Mouse (Mus musculus): ENCODE data around the gene Thbs1.

Thbs1 gene

DNA sequence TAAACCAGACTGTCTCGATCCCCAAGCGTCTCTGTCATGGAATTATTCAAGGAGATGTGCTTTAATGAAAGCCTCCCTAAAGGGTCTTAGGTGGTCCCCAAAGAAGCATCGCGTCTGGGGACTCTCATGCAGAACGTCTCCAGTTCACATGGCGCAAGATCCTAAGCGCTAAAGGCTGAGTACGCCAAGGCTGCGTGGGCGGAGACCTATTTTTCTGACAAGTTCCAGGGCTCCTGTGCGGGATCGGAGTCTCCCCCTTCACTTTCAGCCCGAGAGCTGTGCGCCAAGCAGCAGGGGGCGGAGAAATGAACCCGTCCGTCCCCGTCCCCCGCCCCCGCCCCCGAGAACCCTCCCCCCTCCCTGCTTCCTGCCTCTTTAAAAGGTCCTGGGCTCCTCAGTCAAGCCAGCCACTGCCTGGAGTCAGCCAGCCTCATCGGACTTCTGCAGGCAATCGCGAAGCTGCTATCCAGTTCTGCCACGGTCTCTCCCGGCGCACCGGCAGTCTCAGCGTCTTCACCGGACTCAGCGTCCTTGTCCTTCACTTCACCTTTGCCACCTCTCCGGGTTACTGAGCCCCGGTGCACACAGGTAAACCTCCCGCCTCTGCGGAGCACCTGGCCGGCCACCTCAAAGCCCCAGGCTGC, at the start of gene Thbs1:
Thbs1 (plus strand) TSS at position 389 of the 644 bp plus-strand sequence.
- peak; percentile 11 for DNase-seq (ENCODE audit: low spot score)

DNA sequence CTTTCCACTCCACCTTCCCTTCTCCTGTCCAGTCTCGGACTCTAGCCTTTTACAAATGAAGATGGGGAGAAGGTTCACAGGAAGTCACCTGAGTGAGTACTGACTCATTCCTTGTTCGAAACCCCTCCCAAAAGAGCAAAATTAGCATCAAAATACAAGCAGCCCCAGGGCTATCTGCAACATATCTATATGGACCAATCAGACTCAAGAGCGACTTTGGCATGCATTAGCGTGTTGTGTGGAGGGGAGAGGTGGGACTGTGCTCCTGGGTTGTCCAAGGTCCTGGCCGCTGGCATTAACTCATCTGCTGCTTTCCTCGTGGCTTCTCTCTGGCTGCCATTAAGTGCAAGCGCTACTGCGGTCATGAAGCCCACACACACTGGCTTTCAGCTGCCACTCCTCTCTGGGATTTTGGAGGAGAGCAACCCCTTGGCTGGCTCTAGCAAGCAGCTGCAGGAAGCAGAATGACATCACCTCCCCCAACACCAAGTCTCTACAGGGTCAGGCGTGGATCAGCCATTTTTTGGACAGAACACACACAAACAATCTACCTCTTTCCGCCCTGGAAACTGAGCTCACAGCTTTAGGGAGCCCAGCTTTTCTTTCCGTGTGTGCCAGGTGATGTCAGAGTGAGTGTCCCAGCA, 47.4 kb upstream of the Thbs1 start:
- DNase-seq (ENCODE audit: low spot score) = no peak

DNA sequence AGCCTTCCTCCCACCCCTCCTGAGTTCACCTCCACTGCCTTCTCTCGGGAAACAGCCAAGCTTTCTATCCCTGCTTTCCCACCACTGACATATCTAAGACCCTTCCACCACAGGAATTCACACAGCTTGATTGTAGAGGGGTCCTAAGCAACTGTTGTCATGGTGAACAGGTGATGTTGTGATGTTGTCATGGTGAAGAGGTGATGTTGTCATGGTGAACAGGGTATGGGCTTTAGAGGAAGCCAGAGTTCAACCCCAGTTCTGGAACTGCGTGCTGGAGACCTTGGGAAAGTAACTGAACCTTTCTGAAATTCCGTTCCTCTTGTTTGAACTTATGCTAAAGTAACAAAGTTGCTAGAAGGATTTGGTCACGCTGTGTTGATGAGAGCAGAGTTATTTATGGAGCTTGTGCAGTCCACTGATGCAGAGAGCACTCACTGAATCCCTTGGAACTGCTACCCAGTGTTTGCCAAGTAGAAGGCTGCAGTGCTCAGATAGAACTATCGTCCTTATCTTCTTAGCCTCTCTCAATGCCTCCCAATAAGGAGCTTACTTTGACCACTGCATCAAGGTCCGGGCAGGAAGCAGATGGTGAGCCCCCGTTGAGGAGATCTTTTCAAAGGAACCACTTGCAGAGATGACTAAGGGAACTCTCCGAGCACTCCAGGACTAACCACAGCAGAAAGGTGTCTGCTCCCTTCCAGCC, 45.5 kb upstream of the Thbs1 start:
- DNase-seq (ENCODE audit: low spot score) = no peak

DNA sequence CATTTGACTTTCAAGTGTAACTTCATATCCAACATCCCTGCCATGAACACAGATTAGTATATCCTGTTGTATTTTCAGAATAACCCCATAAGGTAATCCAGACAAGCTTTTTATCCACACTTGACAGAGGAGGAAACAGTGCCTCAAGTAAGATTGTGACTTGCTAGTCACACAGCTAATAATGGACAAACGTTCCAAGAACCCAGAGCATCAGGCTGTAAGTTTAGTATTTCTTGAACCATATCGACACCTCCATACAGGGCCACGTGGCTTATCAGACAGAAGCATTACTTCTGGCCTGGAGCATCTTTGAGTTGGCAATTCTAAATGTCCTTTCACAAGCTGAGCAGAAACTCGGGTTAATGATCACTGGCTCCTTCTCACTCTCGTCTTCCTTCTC, 41.7 kb upstream of the Thbs1 start:
- no peak for DNase-seq (ENCODE audit: low spot score)

DNA sequence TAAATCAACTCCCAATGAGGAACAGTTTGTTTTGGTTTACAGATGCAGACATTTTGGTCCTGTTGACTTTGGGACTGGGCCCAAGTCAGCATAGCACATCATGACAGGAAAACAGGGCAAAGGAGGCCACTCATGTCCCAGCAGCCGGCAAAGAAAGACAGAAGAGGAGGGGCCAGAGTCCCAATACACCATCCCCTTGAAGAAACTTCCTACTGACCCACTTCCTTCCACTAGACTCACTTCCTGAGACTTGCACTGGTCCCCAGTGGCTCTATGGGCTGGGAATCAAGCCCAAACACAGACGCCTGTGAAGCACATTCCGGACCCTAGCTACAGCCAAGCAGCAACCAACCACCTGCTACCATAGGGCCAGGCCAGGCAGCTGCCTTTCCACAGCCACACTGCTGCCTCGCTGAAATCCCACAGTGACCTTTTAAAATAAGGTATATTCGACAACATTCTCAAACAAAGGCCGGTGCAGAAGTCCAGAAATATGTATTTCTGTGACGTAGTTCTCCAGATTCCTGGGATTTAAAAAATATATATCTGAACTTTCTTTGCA, 38.8 kb upstream of the Thbs1 start:
- DNase-seq (ENCODE audit: low spot score) = no peak

DNA sequence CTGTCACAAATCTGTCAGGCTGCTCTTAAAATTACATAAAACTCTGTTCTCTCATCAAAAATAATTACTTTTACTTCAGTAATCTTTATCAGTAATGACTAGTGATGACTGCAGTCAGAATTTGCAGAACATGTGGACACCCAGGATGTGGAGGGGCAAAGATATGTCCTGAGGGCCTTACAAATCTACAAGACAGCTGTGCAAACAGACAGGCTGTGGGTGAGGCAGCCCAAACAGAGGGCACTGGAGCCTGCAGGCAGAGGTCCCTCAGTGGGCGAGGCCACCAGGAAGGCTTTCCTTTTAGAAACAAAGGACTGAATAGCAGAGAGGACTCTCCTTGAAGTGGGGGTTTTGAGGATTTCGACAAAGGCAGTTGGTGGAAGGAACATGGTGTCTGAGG, 37.6 kb upstream of the Thbs1 start:
- no peak for DNase-seq (ENCODE audit: low spot score)

DNA sequence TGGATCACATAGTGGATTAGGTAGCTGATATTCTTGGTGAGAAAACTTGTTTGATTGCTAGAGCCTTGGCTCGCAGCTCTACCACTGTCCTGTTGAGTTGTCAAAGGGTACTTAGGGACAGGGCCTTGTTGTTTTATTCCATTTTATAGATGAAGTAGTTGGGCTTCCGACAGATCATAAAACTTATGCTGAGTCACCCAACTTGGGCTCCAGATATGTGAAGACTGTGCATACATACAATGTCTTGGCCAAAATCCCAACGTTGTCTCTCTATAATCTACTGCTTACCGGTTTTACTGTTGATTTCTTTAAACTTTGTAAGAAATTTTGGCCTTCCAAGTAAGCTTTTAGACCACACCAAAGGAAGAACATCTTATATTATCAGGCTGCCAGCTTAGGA, 36.5 kb upstream of the Thbs1 start:
- DNase-seq (ENCODE audit: low spot score) = no peak

DNA sequence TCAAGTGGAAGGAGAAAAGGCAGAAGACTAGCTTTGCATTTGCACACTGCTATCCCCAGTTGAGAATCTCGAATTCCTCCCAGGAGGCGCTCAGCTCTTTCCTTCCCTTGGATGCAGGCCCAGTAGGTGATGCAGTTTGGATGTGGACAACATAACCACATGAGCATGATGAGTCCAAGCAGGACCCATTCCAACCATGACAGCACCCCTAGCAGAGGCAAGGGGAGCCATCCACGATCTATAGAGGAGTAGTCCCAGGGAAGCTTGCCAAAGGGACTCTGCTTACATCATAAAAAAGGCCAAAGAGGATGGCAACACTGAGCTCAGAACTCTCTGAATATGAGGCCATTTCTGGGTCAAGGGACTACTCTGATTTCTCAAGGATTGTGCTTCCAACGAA, 32.5 kb upstream of the Thbs1 start:
- DNase-seq (ENCODE audit: low spot score) = no peak

DNA sequence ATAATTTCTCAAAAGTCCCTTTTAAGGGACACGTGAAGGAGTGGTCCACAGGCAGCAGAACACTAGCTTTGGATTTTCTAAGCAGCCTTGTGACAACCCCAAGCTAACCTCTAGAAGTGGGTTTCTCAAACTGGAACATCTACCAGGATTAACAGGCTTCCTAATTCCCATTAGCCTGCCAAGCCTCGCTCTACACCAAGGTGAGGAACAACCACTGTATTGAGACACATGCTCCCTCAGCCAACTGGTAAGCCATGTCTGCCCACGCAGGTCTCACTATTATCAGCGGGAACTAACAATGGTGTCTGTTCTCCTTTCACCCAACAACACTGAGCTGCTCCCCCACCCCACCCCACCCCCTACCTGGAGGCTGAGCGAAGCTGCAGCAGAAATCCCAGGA, 30.1 kb upstream of the Thbs1 start:
- no peak for DNase-seq (ENCODE audit: low spot score)

DNA sequence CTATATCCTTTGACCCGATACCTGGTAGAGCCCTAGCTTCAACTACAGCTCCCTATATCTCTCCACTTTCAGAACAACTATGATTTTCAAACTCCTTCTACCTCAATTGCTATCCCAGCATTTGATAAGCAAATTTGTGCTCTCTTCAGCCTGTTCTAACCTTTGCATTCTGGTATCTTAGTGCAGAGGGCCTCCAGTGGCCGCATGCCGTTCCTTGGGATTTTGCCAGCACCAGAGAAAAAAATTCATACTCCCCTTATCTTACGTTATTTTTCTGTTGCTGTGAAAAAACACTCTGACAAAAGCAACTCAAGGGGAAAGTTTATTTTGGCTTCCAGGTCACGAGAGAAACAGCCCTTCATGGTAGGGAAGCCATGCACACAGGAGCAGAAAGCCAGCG, 28.0 kb upstream of the Thbs1 start:
- no peak for DNase-seq (ENCODE audit: low spot score)

DNA sequence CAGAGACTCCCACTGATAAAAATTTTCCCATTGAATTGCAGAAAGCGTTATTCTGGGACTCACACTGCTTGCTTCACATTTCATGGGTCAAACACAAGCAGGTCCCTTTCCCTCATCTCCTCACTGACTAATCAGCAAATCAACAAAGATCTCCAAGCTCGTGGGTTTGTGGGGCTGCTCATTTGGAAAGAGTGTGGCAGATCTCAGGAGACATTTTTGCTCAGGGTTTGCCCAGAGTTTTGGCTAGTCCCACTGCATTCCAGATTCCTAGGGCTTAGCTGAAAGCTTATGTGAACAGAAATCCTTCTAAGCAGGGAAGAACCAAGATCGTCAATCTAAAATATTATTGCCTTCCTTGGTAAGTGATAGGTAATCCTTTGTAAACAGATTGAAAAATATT, 27.0 kb upstream of the Thbs1 start:
- DNase-seq (ENCODE audit: low spot score) = no peak

DNA sequence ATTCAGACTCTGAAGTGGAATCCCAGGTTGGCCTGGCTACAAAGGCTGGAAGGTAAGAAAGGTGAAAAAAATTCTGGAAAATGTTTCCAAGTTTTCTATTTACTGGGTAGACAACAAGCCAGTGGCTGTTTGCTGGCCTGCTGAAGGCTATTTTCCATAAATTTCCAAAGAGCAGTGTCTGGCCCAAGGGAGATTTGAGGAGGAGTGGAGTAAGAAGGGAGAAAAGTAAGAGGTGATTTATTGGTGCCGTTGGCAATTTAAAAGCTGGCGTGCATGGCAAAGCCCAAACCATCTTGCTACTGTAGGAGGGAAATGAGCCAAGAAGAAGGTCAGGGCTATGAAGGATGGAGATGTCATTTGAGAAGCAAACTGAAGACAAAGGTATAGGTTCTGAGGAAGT, 26.0 kb upstream of the Thbs1 start:
- DNase-seq (ENCODE audit: low spot score) = no peak

DNA sequence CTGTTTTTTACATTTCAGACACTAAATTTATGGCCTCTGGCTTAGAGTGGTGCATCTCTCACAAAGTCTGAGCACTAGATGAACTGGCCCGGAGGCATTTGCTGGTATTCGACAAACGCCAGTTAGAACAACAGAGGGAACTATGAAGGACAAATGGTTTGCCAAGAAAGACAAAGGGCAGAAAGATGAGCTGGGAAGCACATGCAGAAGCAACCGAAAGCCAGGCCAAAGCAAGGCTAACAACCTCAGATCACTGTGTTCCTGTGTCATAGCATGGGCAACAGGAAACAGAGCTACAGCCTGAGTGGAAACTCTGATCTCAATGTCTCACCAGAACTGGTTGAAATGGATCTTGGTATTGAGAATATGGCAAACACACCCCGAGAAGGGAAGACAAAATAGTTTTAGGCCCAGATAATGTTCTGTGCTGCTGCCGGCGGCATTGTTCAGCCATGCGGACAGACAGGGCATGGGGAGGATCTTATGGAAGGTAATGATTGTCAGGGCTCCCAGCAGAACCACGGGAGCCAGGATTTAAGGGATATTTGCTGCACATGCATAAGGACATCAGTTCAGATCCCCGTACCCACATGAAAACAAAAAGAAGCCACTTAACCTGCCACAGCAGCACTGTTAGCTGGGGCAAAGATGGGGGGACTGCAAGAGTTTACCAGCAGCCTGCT, 24.5 kb upstream of the Thbs1 start:
- no peak for DNase-seq (ENCODE audit: low spot score)

DNA sequence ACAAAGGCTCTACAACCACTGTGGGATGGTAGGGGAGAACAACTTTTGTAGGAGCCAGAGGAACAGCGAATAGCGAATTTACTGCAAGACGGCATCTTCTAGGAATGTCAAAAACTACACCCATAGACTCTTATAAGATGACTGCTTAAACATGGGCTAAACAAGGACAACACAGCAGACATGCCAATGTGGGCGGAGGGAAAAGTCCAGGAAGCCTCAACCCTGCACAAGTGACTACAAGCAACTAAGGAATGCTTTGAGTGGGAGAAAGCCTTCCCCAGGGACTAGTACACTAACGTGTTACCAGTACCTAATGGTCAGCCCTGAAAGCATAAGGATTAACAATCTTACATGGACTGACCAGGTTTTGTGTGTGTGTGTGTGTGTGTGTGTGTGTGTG, 20.4 kb upstream of the Thbs1 start:
- DNase-seq (ENCODE audit: low spot score) = no peak

DNA sequence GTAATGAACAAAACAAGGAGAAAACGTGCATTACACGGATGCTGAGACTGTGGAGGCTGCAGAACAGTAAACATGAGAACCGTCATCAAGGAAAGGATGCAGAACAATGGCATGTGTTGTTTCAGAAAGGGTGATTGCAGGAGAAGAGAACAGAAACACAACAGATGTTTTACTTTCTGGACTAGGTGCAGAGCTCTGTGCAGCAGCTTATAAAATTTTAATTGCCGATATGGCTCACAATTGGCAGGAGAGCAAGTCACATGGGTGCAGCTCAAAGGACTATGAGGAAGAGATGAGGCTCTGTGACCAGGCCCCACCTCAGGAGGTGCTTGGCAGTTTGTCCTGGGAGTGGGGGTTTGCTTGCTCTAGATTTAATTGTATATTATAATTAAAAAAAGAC, 12.6 kb upstream of the Thbs1 start:
- no peak for DNase-seq (ENCODE audit: low spot score)

DNA sequence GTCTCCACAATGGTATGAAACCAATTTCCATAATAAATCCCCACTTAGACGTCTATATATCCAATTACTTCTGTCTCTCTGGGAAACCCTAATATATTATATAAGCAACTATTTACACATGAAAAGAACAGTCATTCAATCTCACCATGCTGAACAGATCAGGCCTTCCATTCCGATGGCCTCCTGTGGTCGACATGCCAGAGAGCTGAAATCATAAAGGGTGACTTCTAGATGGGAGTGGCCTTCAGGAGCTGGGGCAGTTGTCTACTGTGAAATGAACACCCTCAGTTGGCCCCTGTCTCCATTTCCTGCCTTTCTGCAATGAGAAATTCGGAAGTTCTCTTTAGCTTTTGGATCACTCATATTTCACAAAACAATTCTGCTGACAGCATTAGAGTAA, 9.5 kb upstream of the Thbs1 start:
- no peak for DNase-seq (ENCODE audit: low spot score)

DNA sequence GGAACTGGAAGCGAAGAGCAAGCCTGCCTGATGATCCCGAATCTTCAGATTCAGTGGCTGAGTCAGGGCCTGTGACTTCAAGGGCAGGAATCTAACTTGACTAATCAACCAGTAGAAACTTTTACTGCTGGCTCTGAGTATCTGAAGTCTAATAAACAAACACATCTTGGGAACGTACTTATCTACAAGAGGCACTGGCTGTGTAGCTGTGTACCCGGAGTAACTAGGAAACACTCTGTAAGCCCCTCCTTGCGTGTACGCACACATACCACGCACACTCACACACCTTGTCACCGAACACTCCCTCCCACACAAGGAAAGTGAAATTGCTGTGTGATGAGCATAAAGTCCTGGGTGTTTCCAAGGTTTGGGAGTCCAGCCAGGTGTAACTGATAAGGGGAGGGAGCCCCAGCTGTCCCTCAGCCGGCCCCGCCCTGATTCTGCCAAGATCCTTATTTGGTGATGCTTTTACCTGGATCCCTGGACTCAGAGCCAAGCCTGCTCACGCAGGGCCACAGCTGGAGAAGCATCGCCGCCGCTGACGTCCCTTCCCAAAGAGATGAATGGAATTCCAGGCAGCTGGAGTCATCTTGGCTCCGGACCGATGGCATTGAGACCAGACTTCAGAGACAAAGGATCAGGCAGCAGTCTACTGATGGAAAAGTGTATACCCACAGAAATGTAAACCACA, 1.3 kb upstream of the Thbs1 start:
- DNase-seq (ENCODE audit: low spot score) = no peak

DNA sequence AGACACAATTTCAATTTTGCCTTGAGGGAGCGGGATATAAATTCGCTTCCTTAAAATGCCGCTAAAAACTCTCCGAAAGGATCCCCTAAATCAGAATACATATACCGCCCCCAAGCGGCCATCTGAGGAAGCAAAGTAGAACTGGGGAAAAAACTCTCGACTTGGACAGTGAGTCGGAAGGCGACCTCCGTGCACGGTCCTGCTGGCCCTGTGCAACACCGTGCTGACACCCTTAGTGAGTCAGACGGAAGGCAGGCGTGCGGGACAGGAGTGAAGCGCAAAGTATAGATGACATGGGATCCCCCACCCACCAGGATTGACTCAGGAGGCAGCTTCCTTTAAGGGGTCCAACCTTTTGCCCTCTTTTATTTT, 574 bp upstream of the Thbs1 start:
- DNase-seq (ENCODE audit: low spot score) = peak; percentile 53

DNA sequence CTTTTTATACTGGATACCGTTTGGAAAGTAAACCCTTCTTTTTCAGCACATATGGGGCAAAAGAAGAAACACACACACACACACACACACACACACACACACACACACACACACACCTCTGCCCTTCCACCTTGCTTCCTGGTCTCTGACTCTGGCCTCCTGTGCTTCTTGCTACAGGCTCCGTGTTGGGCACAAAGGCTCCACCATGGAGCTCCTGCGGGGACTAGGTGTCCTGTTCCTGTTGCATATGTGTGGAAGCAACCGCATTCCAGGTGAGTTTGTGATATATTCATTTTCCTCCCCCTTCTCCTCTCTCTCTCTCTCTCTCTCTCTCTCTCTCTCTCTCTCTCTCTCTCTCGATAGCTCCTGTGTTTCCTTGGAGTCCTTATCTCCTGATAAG, 762 bp downstream of the Thbs1 start:
- DNase-seq (ENCODE audit: low spot score) = no peak

DNA sequence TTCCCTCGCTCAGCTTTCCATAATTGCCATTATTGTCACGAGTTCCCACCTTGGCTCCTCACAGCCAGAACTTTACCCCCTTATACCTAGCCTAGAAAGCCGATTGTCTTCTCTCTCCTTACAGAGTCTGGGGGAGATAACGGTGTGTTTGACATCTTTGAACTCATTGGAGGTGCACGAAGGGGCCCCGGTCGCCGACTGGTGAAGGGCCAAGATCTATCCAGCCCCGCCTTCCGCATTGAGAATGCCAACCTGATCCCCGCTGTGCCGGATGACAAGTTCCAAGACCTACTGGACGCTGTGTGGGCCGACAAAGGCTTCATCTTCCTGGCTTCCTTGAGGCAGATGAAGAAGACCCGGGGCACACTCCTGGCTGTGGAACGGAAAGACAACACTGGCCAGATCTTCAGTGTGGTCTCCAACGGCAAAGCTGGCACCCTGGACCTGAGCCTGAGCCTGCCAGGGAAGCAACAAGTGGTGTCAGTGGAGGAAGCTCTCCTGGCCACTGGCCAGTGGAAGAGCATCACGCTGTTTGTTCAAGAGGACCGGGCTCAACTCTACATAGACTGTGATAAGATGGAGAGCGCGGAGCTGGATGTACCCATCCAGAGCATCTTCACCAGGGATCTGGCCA, 1.3 kb downstream of the Thbs1 start:
- no peak for DNase-seq (ENCODE audit: low spot score)

DNA sequence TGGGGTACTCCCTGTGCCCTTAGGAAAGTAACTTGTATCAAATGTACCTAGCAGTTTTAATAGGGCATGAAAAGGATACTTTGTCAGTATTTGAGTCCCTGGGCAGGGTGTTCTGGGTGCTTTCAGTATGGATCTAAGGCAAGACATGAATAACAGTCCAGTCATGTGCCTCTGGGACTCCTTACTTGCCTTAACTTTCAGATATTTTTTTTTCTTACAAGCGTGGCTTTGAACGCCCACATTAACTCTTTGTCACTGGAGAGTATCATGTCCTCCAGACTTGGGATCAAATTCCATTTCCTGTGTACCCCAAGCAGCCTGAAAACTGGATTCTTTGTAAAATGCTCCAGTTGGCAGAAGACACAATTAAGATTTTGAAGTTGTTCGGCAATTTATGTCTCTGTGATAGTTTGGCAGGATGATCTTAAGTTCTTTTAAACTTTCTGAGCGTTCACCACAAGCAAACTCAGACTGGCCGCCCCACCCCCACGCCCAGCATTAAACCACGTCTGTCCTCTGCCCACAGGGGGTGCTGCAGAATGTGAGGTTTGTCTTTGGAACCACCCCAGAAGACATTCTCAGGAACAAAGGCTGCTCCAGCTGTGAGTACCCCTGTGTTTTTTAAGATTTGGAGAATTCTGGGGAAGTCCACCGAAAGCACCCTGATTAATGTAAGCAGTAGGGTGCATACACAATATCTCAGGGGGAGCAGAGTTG, 2.3 kb downstream of the Thbs1 start:
- DNase-seq (ENCODE audit: low spot score) = no peak

Measured in T-cell, adult 2 months (primary cell).